Comparison of ENCODE assay signal across 16 mouse cellular contexts in the genomic region with DNA sequence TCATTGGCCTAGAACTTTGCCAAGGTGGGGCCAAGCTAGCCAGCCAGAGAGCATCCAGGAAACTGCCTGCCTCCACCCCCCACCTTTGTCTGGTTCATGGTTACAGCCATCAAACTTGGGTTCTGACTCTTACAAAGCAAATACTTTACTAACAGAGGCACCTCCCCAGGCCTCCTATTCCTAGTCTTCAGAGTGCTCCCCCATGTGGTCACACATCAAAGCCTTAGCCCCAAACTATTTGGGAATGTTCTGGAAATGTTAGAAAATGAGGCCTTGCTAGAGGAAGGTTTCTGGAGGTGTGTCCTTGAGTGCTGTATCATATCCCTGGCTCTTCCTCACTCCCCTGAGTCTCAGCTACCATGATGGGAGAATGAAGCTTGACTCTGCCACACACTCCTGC. TPM values are rescaled to one million over a fixed set of nuclear protein-coding genes. Genes with fewer than 3 reads are reported as not detected.
DNase-seq lines count a peak whose midpoint lies in the region; TF ChIP-seq lines count a peak whose summit lies in the region.
"Had no signal": no experiment of that assay in that cellular context is flagged by ENCODE, and none has a peak within 500 bp of the region (broad histone marks: within the 10 kb centered on the region; RNA-seq: fewer than 3 reads in every experiment).

No protein-coding gene starts in this region.

- no peaks in the 10 kb centered on the region for H3K27me3 ChIP-seq in limb, embryonic 10.5 days (ENCODE audit: low read depth, poor library complexity, severe bottlenecking)
- H3K27me3 ChIP-seq: intestine, embryonic 15.5 days; limb, embryonic 15.5 days had no signal

- no peak overlapping the region for H3K27ac ChIP-seq in layer of hippocampus, adult 2 months
- H3K27ac ChIP-seq in limb, embryonic 10.5 days, result no peak overlapping the region
- H3K27ac ChIP-seq: forebrain, embryonic 10.5 days; hindbrain, embryonic 10.5 days; intestine, embryonic 15.5 days; limb, embryonic 15.5 days had no signal

- H3K4me3 ChIP-seq in layer of hippocampus, adult 2 months, result no peak overlapping the region
- no peak overlapping the region for H3K4me3 ChIP-seq in limb, embryonic 10.5 days
- H3K4me3 ChIP-seq: forebrain, embryonic 10.5 days; heart, embryonic 12.5 days; hindbrain, embryonic 10.5 days; intestine, embryonic 15.5 days; limb, embryonic 15.5 days had no signal

- TF ChIP-seq CTCF in layer of hippocampus, adult 2 months (conservative IDR thresholded peaks at IDR 0.05), result peak; percentile 74

- no peaks in the 10 kb centered on the region for H3K36me3 ChIP-seq in limb, embryonic 10.5 days
- H3K36me3 ChIP-seq: forebrain, embryonic 10.5 days; heart, embryonic 12.5 days; hindbrain, embryonic 10.5 days; intestine, embryonic 15.5 days; limb, embryonic 15.5 days had no signal

- no peaks in the 10 kb centered on the region for H3K9me3 ChIP-seq in limb, embryonic 10.5 days (replicated peaks)
- H3K9me3 ChIP-seq: forebrain, embryonic 10.5 days; heart, embryonic 12.5 days; hindbrain, embryonic 10.5 days; intestine, embryonic 15.5 days; limb, embryonic 15.5 days had no signal

- DNase-seq in adrenal gland, postnatal 14 days, result peak; percentile 42
- no peak for DNase-seq in adrenal gland, adult 18-20 months (ENCODE audit: low spot score in 2 of 2)
- DNase-seq in layer of hippocampus, adult 2 months (ENCODE audit: low spot score in 2 of 2), result peak in 1 of 2 experiments; percentile 32
- DNase-seq in layer of hippocampus, adult 8-10 months (ENCODE audit: low spot score in 2 of 2), result no peak
- DNase-seq in thymus, postnatal 14 days, result peak; percentile 30
- no peak for DNase-seq in thymus, postnatal 0 days (ENCODE audit: low spot score)
- no peak for DNase-seq in limb, embryonic 10.5 days (ENCODE audit: low spot score)
- DNase-seq in urinary bladder, postnatal 25 days (ENCODE audit: low spot score), result no peak
- DNase-seq: adrenal gland, adult 8-10 months; cerebellum, adult 8-10 months; gastrocnemius, postnatal 36 days had no signal

- peaks cover 53% of the 10 kb centered on the region for H3K4me1 ChIP-seq in limb, embryonic 10.5 days
- H3K4me1 ChIP-seq: intestine, embryonic 15.5 days had no signal

RNA-seq across cellular contexts. Expression of a gene that starts 39.4 kb away (rescaled TPM):
- 6.3 and 7.2 TPM in 2 replicates for total RNA-seq in adrenal gland, postnatal 14 days (2021)
- 1 to 10 TPM; 3.5 to 4.3 TPM for total RNA-seq in adrenal gland, adult 18-20 months (2021)
- total RNA-seq in layer of hippocampus, adult 2 months (2021), result 10 to 100 TPM; 55.2 to 56.7 TPM
- total RNA-seq in layer of hippocampus, adult 8-10 months (2022), result 10 to 100 TPM; 48.6 to 55.4 (median 52.2) TPM
- 9.6 and 9.7 TPM in 2 replicates for polyA plus RNA-seq in thymus, postnatal 0 days (2015; fragmentation: Nextera tagmentation; extraction: Ambion mirVana)
- polyA plus RNA-seq in limb, embryonic 10.5 days (2016; fragmentation: Nextera tagmentation; extraction: Ambion mirVana), result 18.7 and 27.1 TPM in 2 replicates

Comparison
In these comparisons a context has a peak if more than half of its experiments do, and no peak if none do; other contexts are left out.
1. DNase-seq: peak in adrenal gland, postnatal 14 days (single experiment) and thymus, postnatal 14 days (single experiment); none in adrenal gland, adult 18-20 months (0 of 2), layer of hippocampus, adult 8-10 months (0 of 2), thymus, postnatal 0 days (single experiment), limb, embryonic 10.5 days (single experiment) and urinary bladder, postnatal 25 days (single experiment).